Mouse (Mus musculus) spleen, postnatal 0 days (tissue): Measurements from ENCODE around the gene Ch25h. TPM values are rescaled to one million over a fixed set of nuclear protein-coding genes. Genes with fewer than 3 reads are reported as not detected.

ENCODE experiments used
- polyA plus RNA-seq: library from polyadenylated mRNA; unstranded; fragments of >200 nt; fragmentation: Nextera tagmentation; extraction: Ambion mirVana; gene quantifications from 2 replicates; pipeline ENCODE4 v1.2.1, GENCODE M21; 2015

The Ch25h gene
- polyA plus RNA-seq = 0.84 and 0.89 TPM in 2 replicates

GRCm38 (mm10) chr19:34474991-34475971, at the start of gene Ch25h:
Ch25h (minus strand) TSS chr19:34475164.

Other genes with a start within 250 kb of the Ch25h start
- gene Acta2, start 219.6 kb downstream of the Ch25h start, polyA plus RNA-seq = 204 and 289 TPM in 2 replicates
- 4.6 and 5.4 TPM in 2 replicates for gene Fas, start 184.5 kb downstream of the Ch25h start, polyA plus RNA-seq
- gene Lipa, start 52.3 kb upstream of the Ch25h start, polyA plus RNA-seq = 25.0 and 32.4 TPM in 2 replicates
- 4.3 and 5.3 TPM in 2 replicates for gene Ifit2, start 75.5 kb upstream of the Ch25h start, polyA plus RNA-seq
- gene Ifit3, start 108.4 kb upstream of the Ch25h start, polyA plus RNA-seq = 3.5 and 8.3 TPM in 2 replicates
- 0.28 and 0.63 TPM in 2 replicates for gene Ifit1bl1, start 126.8 kb upstream of the Ch25h start, polyA plus RNA-seq
- 1.3 and 1.8 TPM in 2 replicates for gene Ifit3b, start 132.8 kb upstream of the Ch25h start, polyA plus RNA-seq
- 0.37 and 0.92 TPM in 2 replicates for gene Ifit1bl2, start 165.6 kb upstream of the Ch25h start, polyA plus RNA-seq
- gene Ifit1, start 165.7 kb upstream of the Ch25h start, polyA plus RNA-seq = 6.1 and 8.6 TPM in 2 replicates